Mouse (Mus musculus) forebrain, embryonic 13.5 days (tissue): ENCODE measurements at regions not wholly inside any gene's neighbourhood (a gene's known extent, or its start where the extent isn't known, plus 50 kb on each side); places are given as distances from the start of the nearest gene placed in this dataset.

ENCODE experiments used
- ATAC-seq: fragments of 200-750 bp; cut with Nextera tagmentation; 2 replicates; pipeline ENCODE4 v1.8.0; 2017
- H3K27ac ChIP-seq: fragments of 300-500 bp; sonication (generic); 2 replicates; pipeline ENCODE4 v1.5.1; 2015; ENCODE audit warnings: inconsistent platforms, mild to moderate bottlenecking, moderate library complexity
- H3K27me3 ChIP-seq: fragments of 300-500 bp; sonication (generic); 2 replicates; pipeline ENCODE4 v1.6.1; 2015; ENCODE audit warnings: mild to moderate bottlenecking, inconsistent platforms
- H3K36me3 ChIP-seq: fragments of 300-500 bp; sonication (generic); 2 replicates; pipeline ENCODE4 v1.6.1; 2015; ENCODE audit warnings: mild to moderate bottlenecking, inconsistent platforms; ENCODE audit not compliant: poor library complexity, severe bottlenecking
- H3K4me1 ChIP-seq: fragments of 300-500 bp; sonication (generic); 2 replicates; pipeline ENCODE4 v1.6.1; 2015; ENCODE audit warnings: inconsistent platforms
- H3K4me2 ChIP-seq: fragments of 300-500 bp; sonication (generic); 2 replicates; pipeline ENCODE4 v1.6.1; 2015; ENCODE audit warnings: inconsistent platforms, mild to moderate bottlenecking, moderate library complexity
- H3K4me3 ChIP-seq: fragments of 300-500 bp; sonication (generic); 2 replicates; pipeline ENCODE4 v1.5.1; 2015; ENCODE audit warnings: mild to moderate bottlenecking, inconsistent platforms
- H3K9ac ChIP-seq: fragments of 300-500 bp; sonication (generic); 2 replicates; pipeline ENCODE4 v1.6.1; 2015; ENCODE audit warnings: mild to moderate bottlenecking, inconsistent platforms
- H3K9me3 ChIP-seq: fragments of 300-500 bp; sonication (generic); replicated peaks from 2 replicates; pipeline ENCODE4 v1.6.1; 2016; ENCODE audit warnings: inconsistent platforms
- WGBS: fragments of 180-500 bp; shearing (Covaris S2); methylation state at CpG from one replicate; pipeline ENCODE4 v1.1.7; 2015; 5-methylcytosine and 5-hydroxymethylcytosine counted together

DNA sequence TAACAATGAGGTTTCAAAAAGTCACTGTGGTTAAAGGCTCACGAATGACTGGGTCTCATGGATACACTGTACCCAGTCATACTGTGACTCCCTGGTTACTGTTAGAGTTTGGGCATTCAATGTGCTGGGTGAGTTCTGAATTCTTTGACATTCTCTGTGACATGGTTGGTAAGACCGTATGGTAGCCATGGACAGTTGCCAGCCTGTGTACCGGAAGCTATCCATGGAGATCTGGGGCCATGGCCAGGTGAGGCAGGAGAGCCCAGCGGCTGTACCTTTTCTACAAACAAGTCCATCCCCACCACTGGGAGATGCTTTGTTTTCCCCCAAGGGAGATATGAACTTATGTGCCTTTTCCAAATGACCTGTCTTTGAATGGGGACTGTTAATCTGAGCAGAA lies 126.4 kb downstream of the Irx2 start:
- Histone ChIP-seq H3K4me2 (no peak overlapping the region), H3K9me3 (no peaks in the 10 kb centered on the region), H3K36me3 (no peaks in the 10 kb centered on the region), H3K27ac (no peak overlapping the region), H3K4me1 (no peaks in the 10 kb centered on the region), H3K9ac (no peak overlapping the region), H3K4me3 (no peak overlapping the region), H3K27me3 (no peaks in the 10 kb centered on the region)
- ATAC-seq, result no peak
- 94% methylated on average over 4 of the region's 4 CpGs for WGBS

GRCm38 (mm10) chr13:72762481-72762880 lies 133.9 kb downstream of the Irx2 start:
- no peaks in the 10 kb centered on the region for H3K27me3 ChIP-seq
- no peak overlapping the region for H3K4me2 ChIP-seq
- H3K9ac ChIP-seq, result no peak overlapping the region
- 84% methylated on average over 5 of the region's 5 CpGs for WGBS
- H3K4me3 ChIP-seq, result no peak overlapping the region
- H3K36me3 ChIP-seq, result no peaks in the 10 kb centered on the region
- no peak overlapping the region for H3K27ac ChIP-seq
- no peaks in the 10 kb centered on the region for H3K4me1 ChIP-seq
- H3K9me3 ChIP-seq, result no peaks in the 10 kb centered on the region
- ATAC-seq, result no peak

- Histone ChIP-seq H3K36me3 (no peaks in the 10 kb centered on the region), H3K9me3 (no peaks in the 10 kb centered on the region), H3K27ac (no peak overlapping the region), H3K9ac (no peak overlapping the region), H3K4me2 (no peak overlapping the region), H3K27me3 (no peaks in the 10 kb centered on the region), H3K4me1 (no peaks in the 10 kb centered on the region), H3K4me3 (no peak overlapping the region)
- WGBS, result 64% methylated on average over 4 of the region's 4 CpGs
- ATAC-seq, result no peak
Measured at GRCm38 (mm10) chr13:72763337-72763736, 134.7 kb downstream of the Irx2 start.

- H3K36me3 ChIP-seq, result no peaks in the 10 kb centered on the region
- 71% methylated on average over 5 of the region's 5 CpGs for whole genome bisulfite sequencing
- H3K27me3 ChIP-seq, result no peaks in the 10 kb centered on the region
- H3K4me3 ChIP-seq, result no peak overlapping the region
- no peak overlapping the region for H3K27ac ChIP-seq
- no peak overlapping the region for H3K4me2 ChIP-seq
- no peak overlapping the region for H3K9ac ChIP-seq
- ATAC-seq, result no peak
- H3K4me1 ChIP-seq, result no peaks in the 10 kb centered on the region
- H3K9me3 ChIP-seq, result no peaks in the 10 kb centered on the region
Measured at GRCm38 (mm10) chr13:72767306-72767705, 138.7 kb downstream of the Irx2 start.

- 76% methylated on average over 12 of the region's 12 CpGs for WGBS
- no peaks in the 10 kb centered on the region for H3K27me3 ChIP-seq
- H3K27ac ChIP-seq, result no peak overlapping the region
- H3K4me1 ChIP-seq, result no peaks in the 10 kb centered on the region
- no peak overlapping the region for H3K4me2 ChIP-seq
- H3K36me3 ChIP-seq, result no peaks in the 10 kb centered on the region
- no peak overlapping the region for H3K4me3 ChIP-seq
- 0 out of 2 replicates have a peak, but pooled peaks cover 3% of the 10 kb centered on the region for H3K9me3 ChIP-seq
- ATAC-seq, result no peak
- H3K9ac ChIP-seq, result no peak overlapping the region
Measured at GRCm38 (mm10) chr13:72769007-72769595, 140.5 kb downstream of the Irx2 start.

DNA sequence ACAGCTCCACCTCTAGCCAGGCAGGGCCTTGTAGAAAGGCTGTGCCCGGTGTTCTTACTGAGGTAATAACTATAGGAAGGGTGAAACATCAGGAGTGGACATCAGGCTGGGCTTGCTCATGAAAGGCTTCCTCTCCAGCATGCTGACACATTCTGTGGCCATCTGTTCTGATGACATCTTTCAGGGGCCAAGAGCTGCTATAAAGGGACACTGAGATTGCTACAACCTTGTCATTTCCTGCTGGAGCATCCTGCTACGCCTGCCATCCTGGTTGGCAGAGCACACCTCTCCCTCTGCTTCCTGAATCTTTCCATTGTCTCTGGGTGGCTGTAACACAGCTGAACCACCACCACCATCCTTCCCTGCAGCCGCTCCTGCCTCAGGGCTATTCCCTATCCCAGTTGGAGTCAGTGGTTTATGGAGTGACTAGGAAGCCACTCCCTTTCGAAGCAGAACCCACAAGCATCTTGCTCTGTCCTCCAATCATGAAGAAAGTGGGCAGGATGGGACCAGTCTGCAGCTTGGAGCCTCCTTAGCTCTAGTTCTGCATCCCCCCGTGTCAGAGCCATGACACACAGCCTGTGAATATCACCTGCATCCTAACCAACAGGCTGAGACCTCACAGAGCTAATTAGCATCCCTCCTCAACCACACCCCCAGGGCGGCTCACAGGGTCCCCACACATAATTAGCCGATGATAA lies 154.6 kb downstream of the Irx2 start:
- H3K4me2 ChIP-seq, result no peak overlapping the region
- H3K27ac ChIP-seq, result no peak overlapping the region
- no peak overlapping the region for H3K9ac ChIP-seq
- H3K4me3 ChIP-seq, result no peak overlapping the region
- H3K36me3 ChIP-seq, result no peaks in the 10 kb centered on the region
- no peak for ATAC-seq
- 63% methylated on average over 7 of the region's 7 CpGs for WGBS
- no peaks in the 10 kb centered on the region for H3K4me1 ChIP-seq
- H3K9me3 ChIP-seq, result no peaks in the 10 kb centered on the region
- peaks cover 3% of the 10 kb centered on the region; the same call in 1 of the 2 replicates for H3K27me3 ChIP-seq

GRCm38 (mm10) chr13:72783727-72784070 lies 155.1 kb downstream of the Irx2 start:
- Histone ChIP-seq H3K27me3 (peaks cover 3% of the 10 kb centered on the region; the same call in 1 of the 2 replicates), H3K9me3 (no peaks in the 10 kb centered on the region), H3K36me3 (no peaks in the 10 kb centered on the region), H3K4me1 (no peaks in the 10 kb centered on the region), H3K9ac (no peak overlapping the region), H3K4me2 (no peak overlapping the region), H3K4me3 (no peak overlapping the region), H3K27ac (no peak overlapping the region)
- 52% methylated on average over 6 of the region's 6 CpGs for WGBS
- ATAC-seq, result no peak

DNA sequence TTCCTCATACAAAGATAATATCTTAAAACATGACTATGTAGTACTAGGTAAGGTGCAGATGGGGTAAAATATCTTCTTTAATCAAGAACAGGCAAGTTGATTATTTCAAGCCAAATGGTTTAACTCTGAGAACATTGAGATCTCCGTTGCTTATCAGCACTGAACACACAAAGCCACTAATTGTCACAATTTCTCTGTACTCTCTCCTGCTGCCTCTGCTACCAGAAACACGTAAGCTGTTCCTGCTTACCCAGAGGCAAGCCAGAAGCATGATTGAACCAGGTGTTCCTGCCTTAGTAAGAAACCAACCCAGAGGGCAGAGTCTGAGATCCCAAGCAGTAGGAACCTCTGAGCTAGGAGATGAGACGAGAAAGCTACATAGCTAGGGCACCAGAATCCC lies 164.1 kb downstream of the Irx2 start:
- Histone ChIP-seq H3K4me2 (no peak overlapping the region), H3K27me3 (0 out of 2 replicates have a peak, but pooled peaks cover 3% of the 10 kb centered on the region), H3K4me1 (no peaks in the 10 kb centered on the region), H3K4me3 (no peak overlapping the region), H3K36me3 (no peaks in the 10 kb centered on the region), H3K9ac (no peak overlapping the region), H3K27ac (no peak overlapping the region), H3K9me3 (no peaks in the 10 kb centered on the region)
- WGBS, result 83% methylated on average over 3 of the region's 3 CpGs
- no peak for ATAC-seq

DNA sequence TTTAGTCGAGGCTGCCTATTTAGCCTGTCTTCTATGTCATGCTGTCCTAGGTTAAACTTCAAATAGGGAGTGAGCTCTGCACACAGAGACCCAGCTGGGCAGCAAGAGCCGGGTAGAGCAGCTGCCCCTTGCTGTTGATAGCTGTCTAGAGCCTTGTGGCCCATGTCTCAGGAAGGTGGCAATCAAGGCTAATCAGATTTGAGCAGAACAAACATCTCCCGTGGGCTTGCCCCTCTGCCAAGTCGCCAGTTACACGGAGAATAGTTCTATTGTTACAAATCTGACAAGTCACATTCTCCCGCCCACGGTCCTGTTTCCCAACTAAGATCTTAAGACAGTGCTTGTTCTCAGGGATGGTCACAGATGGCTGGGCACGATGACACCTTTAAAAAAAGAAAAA lies 171.4 kb downstream of the Irx2 start:
- peaks cover 12% of the 10 kb centered on the region for H3K27me3 ChIP-seq
- H3K4me3 ChIP-seq, result no peak overlapping the region
- ATAC-seq, result no peak
- no peaks in the 10 kb centered on the region for H3K36me3 ChIP-seq
- 4% methylated on average over 8 of the region's 8 CpGs for WGBS
- H3K27ac ChIP-seq, result no peak overlapping the region
- H3K4me1 ChIP-seq, result peaks cover 8% of the 10 kb centered on the region; the same call in 1 of the 2 replicates
- H3K9ac ChIP-seq, result no peak overlapping the region
- no peaks in the 10 kb centered on the region for H3K9me3 ChIP-seq
- H3K4me2 ChIP-seq, result no peak overlapping the region

GRCm38 (mm10) chr13:72800546-72800945 lies 171.9 kb downstream of the Irx2 start:
- no peak overlapping the region for H3K4me2 ChIP-seq
- no peak overlapping the region for H3K9ac ChIP-seq
- no peaks in the 10 kb centered on the region for H3K9me3 ChIP-seq
- no peaks in the 10 kb centered on the region for H3K36me3 ChIP-seq
- ATAC-seq, result no peak
- H3K27me3 ChIP-seq, result peaks cover 12% of the 10 kb centered on the region
- WGBS, result 43% methylated on average over 3 of the region's 3 CpGs
- H3K4me3 ChIP-seq, result no peak overlapping the region
- H3K27ac ChIP-seq, result no peak overlapping the region
- peaks cover 8% of the 10 kb centered on the region; the same call in 1 of the 2 replicates for H3K4me1 ChIP-seq

DNA sequence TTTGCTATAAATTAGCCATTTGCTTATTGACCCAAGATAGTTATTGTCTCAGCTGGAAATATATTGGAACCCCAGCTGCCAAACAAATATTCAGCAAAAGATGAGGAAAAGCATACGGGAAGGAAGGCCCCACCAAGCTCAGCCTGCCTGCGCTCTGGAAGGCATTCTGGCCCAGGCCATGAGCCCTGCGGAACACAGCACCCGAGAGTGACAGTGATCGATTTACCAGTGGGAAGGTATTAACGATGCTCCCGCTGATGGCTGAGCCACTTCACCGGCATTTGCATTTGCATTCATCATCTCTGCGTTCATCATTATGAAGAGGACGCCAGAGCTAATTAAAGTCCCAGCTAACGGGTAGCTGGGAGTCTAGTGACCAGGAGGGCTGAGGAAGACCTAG lies 174.8 kb downstream of the Irx2 start:
- Histone ChIP-seq H3K9ac (no peak overlapping the region), H3K4me3 (no peak overlapping the region), H3K27ac (no peak overlapping the region), H3K4me1 (peaks cover 8% of the 10 kb centered on the region; the same call in 1 of the 2 replicates), H3K9me3 (no peaks in the 10 kb centered on the region), H3K27me3 (peaks cover 12% of the 10 kb centered on the region), H3K4me2 (no peak overlapping the region), H3K36me3 (no peaks in the 10 kb centered on the region)
- ATAC-seq, result no peak
- WGBS, result 35% methylated on average over 11 of the region's 11 CpGs

- H3K9ac ChIP-seq, result no peak overlapping the region
- no peak for ATAC-seq
- H3K9me3 ChIP-seq, result no peaks in the 10 kb centered on the region
- H3K4me3 ChIP-seq, result no peak overlapping the region
- peaks cover 28% of the 10 kb centered on the region for H3K27me3 ChIP-seq
- WGBS, result 96% methylated on average over 3 of the region's 3 CpGs
- H3K27ac ChIP-seq, result no peak overlapping the region
- H3K4me1 ChIP-seq, result no peaks in the 10 kb centered on the region
- H3K4me2 ChIP-seq, result no peak overlapping the region
- H3K36me3 ChIP-seq, result no peaks in the 10 kb centered on the region
Measured at GRCm38 (mm10) chr13:72809226-72809625, 180.6 kb downstream of the Irx2 start.

DNA sequence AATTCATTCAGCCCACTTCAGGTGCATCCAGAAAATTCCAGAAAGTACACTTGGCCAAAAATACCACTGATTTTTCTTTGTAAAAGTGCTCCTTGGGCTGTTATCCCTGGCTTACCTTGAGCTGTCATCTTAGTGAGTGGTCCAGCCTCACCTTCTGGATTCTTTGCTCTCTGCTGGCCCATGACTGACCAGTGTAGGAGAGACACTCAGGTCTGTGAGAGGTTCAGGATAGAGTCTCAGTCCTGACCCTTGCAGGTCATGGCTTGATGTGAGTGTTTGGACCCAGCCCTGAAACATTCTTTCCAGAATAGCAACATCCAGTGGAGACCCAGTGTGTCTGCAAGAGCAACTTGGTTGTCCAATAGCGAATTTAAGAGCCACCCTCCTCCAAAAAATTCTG lies 182.0 kb downstream of the Irx2 start:
- Histone ChIP-seq H3K9ac (no peak overlapping the region), H3K27me3 (peaks cover 41% of the 10 kb centered on the region), H3K4me1 (0 out of 2 replicates have a peak, but pooled peaks cover 1% of the 10 kb centered on the region), H3K27ac (no peak overlapping the region), H3K4me2 (no peak overlapping the region), H3K9me3 (no peaks in the 10 kb centered on the region), H3K36me3 (no peaks in the 10 kb centered on the region), H3K4me3 (no peak overlapping the region)
- 79% methylated on average over 1 of the region's 1 CpGs for WGBS
- ATAC-seq, result no peak
